Comparison of ENCODE assay signal across 13 mouse cellular contexts in the genomic region with DNA sequence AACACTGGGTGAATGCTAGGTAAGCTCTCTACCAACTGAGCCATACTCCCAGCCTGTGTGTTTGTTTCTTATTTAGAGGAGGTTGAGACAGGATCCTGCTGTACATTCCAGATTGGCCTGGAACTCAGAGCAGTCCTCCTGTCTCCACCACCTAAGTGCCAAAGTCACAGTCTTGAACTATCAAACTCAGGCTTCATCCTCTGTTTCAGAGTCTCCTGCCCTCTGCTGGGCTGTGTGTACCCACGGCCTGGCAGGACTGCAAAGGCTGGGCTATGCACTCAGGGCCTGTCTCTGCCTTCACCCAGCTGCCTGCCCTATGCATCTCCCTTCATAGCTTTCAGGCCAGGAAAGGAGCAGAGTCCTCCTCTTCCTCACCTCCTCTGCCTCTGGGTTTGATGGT. TPM values are rescaled to one million over a fixed set of nuclear protein-coding genes. Genes with fewer than 3 reads are reported as not detected.
DNase-seq lines count a peak whose midpoint lies in the region; ATAC-seq and TF ChIP-seq lines count a peak whose summit lies in the region.
"Had no signal": no experiment of that assay in that cellular context is flagged by ENCODE, and none has a peak within 500 bp of the region (broad histone marks: within the 10 kb centered on the region; RNA-seq: fewer than 3 reads in every experiment).

No protein-coding gene starts in this region.

- H3K36me3 ChIP-seq in kidney, postnatal 0 days (ENCODE audit: insufficient read depth, low read length), result no peaks in the 10 kb centered on the region
- H3K36me3 ChIP-seq in heart, embryonic 10.5 days, result no peaks in the 10 kb centered on the region
- H3K36me3 ChIP-seq: embryonic facial prominence, embryonic 15.5 days; heart, embryonic 13.5 days had no signal

- no peaks in the 10 kb centered on the region for H3K9me3 ChIP-seq in kidney, postnatal 0 days (replicated peaks; ENCODE audit: low read length)
- H3K9me3 ChIP-seq in heart, embryonic 10.5 days, result no peaks in the 10 kb centered on the region
- H3K9me3 ChIP-seq: embryonic facial prominence, embryonic 15.5 days; heart, embryonic 13.5 days had no signal

- no peak for DNase-seq in kidney, postnatal 0 days (ENCODE audit: low spot score)
- DNase-seq in kidney, adult 8-10 months, result no peak
- DNase-seq in 3T3-L1 (ENCODE audit: low read depth, low spot score), result peak; percentile 11
- DNase-seq in 416B (ENCODE audit: low read depth), result peak; percentile 32
- DNase-seq in cerebellum, adult 9-10 months, result peak; percentile 70
- no peak for DNase-seq in gastrocnemius, adult 8-10 months (ENCODE audit: low spot score in 2 of 2)
- no peak for DNase-seq in heart, embryonic 10.5 days (ENCODE audit: low spot score)
- DNase-seq: thymus, postnatal 14 days had no signal

- no peak overlapping the region for H3K27ac ChIP-seq in kidney, postnatal 0 days
- no peak overlapping the region for H3K27ac ChIP-seq in heart, embryonic 10.5 days
- H3K27ac ChIP-seq: embryonic facial prominence, embryonic 15.5 days; heart, embryonic 13.5 days had no signal

- no peaks in the 10 kb centered on the region for H3K4me1 ChIP-seq in kidney, postnatal 0 days (replicated peaks; ENCODE audit: insufficient read depth, low read length)
- H3K4me1 ChIP-seq in heart, embryonic 10.5 days, result peaks cover under 1% of the 10 kb centered on the region
- H3K4me1 ChIP-seq: embryonic facial prominence, embryonic 15.5 days; heart, embryonic 13.5 days had no signal

- no peak overlapping the region for H3K4me2 ChIP-seq in kidney, postnatal 0 days (ENCODE audit: low read length)
- H3K4me2 ChIP-seq: embryonic facial prominence, embryonic 15.5 days; heart, embryonic 13.5 days had no signal

- no peak overlapping the region for H3K4me3 ChIP-seq in kidney, postnatal 0 days (replicated peaks; ENCODE audit: low read depth, low read length)
- no peak overlapping the region for H3K4me3 ChIP-seq in heart, embryonic 10.5 days
- H3K4me3 ChIP-seq: embryonic facial prominence, embryonic 15.5 days; heart, embryonic 13.5 days had no signal

- no peak for ATAC-seq in kidney, postnatal 0 days (replicated peaks; ENCODE audit: low FRiP score, low read depth)

- WGBS in kidney, postnatal 0 days, result 10% methylated on average over 1 of the region's 1 CpGs
- 21% methylated on average over 1 of the region's 1 CpGs for WGBS in heart, embryonic 10.5 days

- TF ChIP-seq CTCF in kidney, postnatal 0 days (IDR thresholded peaks at IDR 0.05; ENCODE audit: low read depth), result peak; percentile 43

- H3K27me3 ChIP-seq in kidney, postnatal 0 days (ENCODE audit: insufficient read depth, low read length), result peaks cover 20% of the 10 kb centered on the region; the same call in 1 of the 2 replicates
- H3K27me3 ChIP-seq in heart, embryonic 10.5 days (ENCODE audit: insufficient read depth, poor library complexity, severe bottlenecking), result peaks cover 92% of the 10 kb centered on the region

- H3K9ac ChIP-seq in kidney, postnatal 0 days (ENCODE audit: low read depth, low read length), result no peak overlapping the region
- H3K9ac ChIP-seq: embryonic facial prominence, embryonic 15.5 days; heart, embryonic 13.5 days had no signal

RNA-seq across cellular contexts. Expression of a gene that starts 7.4 kb away (rescaled TPM):
- 0.26 and 0.42 TPM in 2 replicates for polyA plus RNA-seq in kidney, postnatal 0 days (2015; fragmentation: Nextera tagmentation; extraction: Ambion mirVana)
- under 1 TPM; 0.10 to 0.27 (median 0.11) TPM for total RNA-seq in gastrocnemius, adult 8-10 months (2022)
- polyA plus RNA-seq in heart, embryonic 10.5 days (2016; fragmentation: Nextera tagmentation; extraction: Ambion mirVana), result 1.2 and 1.7 TPM in 2 replicates
- total RNA-seq: monocyte, adult 5-6 weeks had no signal

RNA-seq across cellular contexts. Expression of a gene that starts 28.9 kb away (rescaled TPM):
- polyA plus RNA-seq in kidney, postnatal 0 days (2015; fragmentation: Nextera tagmentation; extraction: Ambion mirVana), result 5.4 and 5.8 TPM in 2 replicates
- total RNA-seq in gastrocnemius, adult 8-10 months (2022), result under 1 TPM in 1 of 4 experiments, not detected in 3; 0.29 TPM
- polyA plus RNA-seq in heart, embryonic 10.5 days (2016; fragmentation: Nextera tagmentation; extraction: Ambion mirVana), result 0.83 and 1.8 TPM in 2 replicates
- total RNA-seq: monocyte, adult 5-6 weeks had no signal
- polyA plus RNA-seq: intestine, embryonic 14.5 days; spleen, adult 2 months had no signal

RNA-seq across cellular contexts. Expression of a gene that starts 31.5 kb away (rescaled TPM):
- polyA plus RNA-seq in kidney, postnatal 0 days (2015; fragmentation: Nextera tagmentation; extraction: Ambion mirVana), result 51.1 and 52.4 TPM in 2 replicates
- total RNA-seq in gastrocnemius, adult 8-10 months (2022), result 10 to 100 TPM; 48.9 to 66.1 (median 56.3) TPM
- 158 and 196 TPM in 2 replicates for polyA plus RNA-seq in heart, embryonic 10.5 days (2016; fragmentation: Nextera tagmentation; extraction: Ambion mirVana)

RNA-seq across cellular contexts. Expression of a gene that starts 50.6 kb away (rescaled TPM):
- polyA plus RNA-seq in kidney, postnatal 0 days (2015; fragmentation: Nextera tagmentation; extraction: Ambion mirVana), result 1.3 and 1.4 TPM in 2 replicates
- total RNA-seq in gastrocnemius, adult 8-10 months (2022), result not detected
- polyA plus RNA-seq in heart, embryonic 10.5 days (2016; fragmentation: Nextera tagmentation; extraction: Ambion mirVana), result 0.49 and 0.83 TPM in 2 replicates
- total RNA-seq: monocyte, adult 5-6 weeks had no signal

RNA-seq across cellular contexts. Expression of a gene that starts 52.4 kb away (rescaled TPM):
- 3.3 and 3.5 TPM in 2 replicates for polyA plus RNA-seq in kidney, postnatal 0 days (2015; fragmentation: Nextera tagmentation; extraction: Ambion mirVana)
- 1 to 10 TPM; 3.2 to 7.0 (median 5.2) TPM for total RNA-seq in gastrocnemius, adult 8-10 months (2022)
- polyA plus RNA-seq in heart, embryonic 10.5 days (2016; fragmentation: Nextera tagmentation; extraction: Ambion mirVana), result 0.74 and 0.78 TPM in 2 replicates
- total RNA-seq: monocyte, adult 5-6 weeks had no signal

Comparison
In these comparisons a context has a peak if more than half of its experiments do, and no peak if none do; other contexts are left out.
1. DNase-seq: peak in 3T3-L1 (single experiment), 416B (single experiment) and cerebellum, adult 9-10 months (single experiment); none in kidney, postnatal 0 days (single experiment), kidney, adult 8-10 months (0 of 2), gastrocnemius, adult 8-10 months (0 of 2) and heart, embryonic 10.5 days (single experiment).